Mouse (Mus musculus) T-helper 17 cell (primary cell): ENCODE results near the gene Arhgap8.

ENCODE experiments used
- in situ Hi-C, 2 experiments: fragments of 300-600 bp; cut with MboI, MseI; formaldehyde crosslinking; loops; 1 replicate in 1 of 2; 2 replicates in 1 of 2; pipeline ENCODE4 v1.15.1; 2025; ENCODE audit warnings: high pct_unique_total_duplicates in 2 of 2

The Arhgap8 gene

GRCm38 (mm10) chr15:84800132-84800531, 80.3 kb downstream of the Arhgap8 start:
- in situ Hi-C loops = no loop called here

GRCm38 (mm10) chr15:84803685-84804084, 83.8 kb downstream of the Arhgap8 start:
- in situ Hi-C loops = no loop called here

DNA sequence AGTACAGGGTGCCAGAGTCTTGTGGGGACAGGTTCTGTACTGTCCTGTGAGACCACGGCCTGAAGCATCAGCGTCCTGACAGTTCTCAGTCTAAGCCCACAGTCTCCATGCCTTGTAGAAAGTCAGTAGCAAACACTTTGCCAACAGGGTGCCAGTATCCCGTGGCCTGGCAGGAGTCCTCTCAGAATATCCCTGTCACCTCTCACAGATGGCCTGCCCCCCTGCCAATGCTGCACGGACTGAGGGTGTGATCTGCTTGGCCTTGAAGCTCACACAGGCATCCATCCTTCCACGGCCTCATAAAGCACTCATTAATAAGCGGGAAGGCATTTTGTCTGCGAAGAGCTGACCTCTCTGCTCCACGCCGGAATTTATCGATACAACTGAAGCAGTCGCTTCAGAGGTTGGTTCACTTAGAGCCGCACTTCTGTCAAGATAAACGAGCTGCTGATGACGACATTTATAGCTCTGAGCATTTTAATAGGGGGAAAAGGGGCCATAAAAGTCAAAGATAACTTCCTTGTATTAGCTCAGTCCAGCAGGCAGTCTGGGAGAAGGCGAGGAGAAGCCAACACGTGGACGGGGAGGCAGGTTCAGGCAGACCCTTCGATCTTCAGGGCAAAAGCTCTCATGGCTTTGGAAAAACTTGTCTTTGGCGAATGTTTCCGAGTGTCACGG, 89.6 kb downstream of the Arhgap8 start:
- in situ Hi-C loops = no loop called here

- in situ Hi-C loops = no loop called here
These were observed 91.3 kb downstream of the Arhgap8 start for GRCm38 (mm10) chr15:84811126-84811525.

DNA sequence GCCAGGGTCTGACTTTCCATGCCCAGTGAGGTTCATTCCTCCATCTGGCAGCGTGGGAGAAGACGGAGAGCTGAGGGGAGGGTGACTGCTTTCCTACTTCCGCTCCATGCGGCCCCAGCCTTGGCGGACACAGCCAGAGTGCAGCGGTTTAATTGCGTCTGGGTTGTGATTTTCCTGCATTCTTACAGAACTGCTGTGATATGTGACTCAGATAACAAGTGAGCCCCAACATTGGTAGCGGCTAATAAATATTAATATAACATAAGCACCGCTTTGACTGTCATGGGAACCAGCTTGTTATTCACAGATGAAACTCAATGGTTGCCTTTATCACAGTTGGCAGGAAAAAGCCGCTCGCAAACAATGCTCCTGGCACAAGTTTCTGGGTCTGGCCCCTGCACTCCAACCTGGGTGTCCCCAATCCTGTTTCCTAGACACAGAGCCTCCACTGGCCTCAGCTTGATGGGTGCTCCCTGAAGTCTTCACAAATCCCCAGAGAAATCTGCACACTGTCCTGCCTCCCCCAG, 93.0 kb downstream of the Arhgap8 start:
- in situ Hi-C loops = no loop called here

GRCm38 (mm10) chr15:84815171-84815570, 95.3 kb downstream of the Arhgap8 start:
- in situ Hi-C loops = no loop called here

- in situ Hi-C loops = no loop called here
These were observed 97.7 kb downstream of the Arhgap8 start for GRCm38 (mm10) chr15:84817589-84817988.

DNA sequence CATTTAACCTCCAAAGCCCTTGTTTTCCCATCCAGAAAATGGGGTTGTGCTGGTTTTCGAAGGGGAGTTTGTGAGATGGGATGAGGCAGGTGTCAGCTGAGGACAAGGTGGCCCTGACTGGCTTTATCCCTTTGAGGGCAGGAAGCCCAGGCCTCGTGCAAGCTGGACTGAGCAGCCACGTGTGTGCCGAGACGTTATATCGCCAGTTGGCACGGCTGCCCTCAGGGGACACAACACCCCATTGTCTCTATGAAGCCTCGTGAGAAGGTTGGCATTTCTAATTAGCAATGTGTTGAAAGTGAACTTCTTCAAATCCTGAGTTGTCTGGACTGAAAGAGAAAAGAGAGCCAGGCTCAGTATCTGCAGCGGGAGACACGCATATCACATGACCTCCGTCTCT, 98.4 kb downstream of the Arhgap8 start:
- in situ Hi-C loops = no loop called here

- in situ Hi-C loops = no loop called here
These were observed 101.0 kb downstream of the Arhgap8 start for GRCm38 (mm10) chr15:84820811-84821210.
